Mouse (Mus musculus) CH12.LX (cell line): Measurements from ENCODE around the gene Atg4d.
A peak's percentile ranks its signal among the peaks of the same experiment; 100 is the strongest.

Experiments
- CTCF ChIP-seq, 2 experiments: IDR thresholded peaks in 1 of 2; conservative IDR thresholded peaks in 1 of 2; 2 replicates each; pipeline ENCODE4 v1.5.1; 2011 to 2012; ENCODE audit warnings: low read depth in 2 of 2, low read length in 2 of 2, improper control_type of control experiment in 1 of 2, inconsistent platforms in 1 of 2, mild to moderate bottlenecking in 1 of 2, moderate library complexity in 1 of 2
- ETS1 ChIP-seq: conservative IDR thresholded peaks from 2 replicates; pipeline ENCODE4 v1.6.1; 2012; ENCODE audit warnings: low read depth, mild to moderate bottlenecking, inconsistent platforms, low read length, improper control_type of control experiment, moderate library complexity
- IRF4 ChIP-seq: IDR thresholded peaks from 2 replicates; pipeline ENCODE4 v1.6.1; 2014; ENCODE audit warnings: low read depth, mild to moderate bottlenecking, inconsistent platforms, low read length, improper control_type of control experiment
- MAFK ChIP-seq: IDR thresholded peaks from 2 replicates; pipeline ENCODE4 v1.6.1; 2011; ENCODE audit warnings: low read length, improper control_type of control experiment; ENCODE audit not compliant: insufficient replicate concordance
- MAX ChIP-seq: IDR thresholded peaks from 2 replicates; pipeline ENCODE4 v1.6.1; 2011; ENCODE audit warnings: low read length, improper control_type of control experiment
- NELFE ChIP-seq: IDR thresholded peaks from 2 replicates; pipeline ENCODE4 v1.6.1; 2011; ENCODE audit warnings: low read depth, low read length, improper control_type of control experiment
- NRF1 ChIP-seq: IDR thresholded peaks from 2 replicates; pipeline ENCODE4 v1.6.1; 2014; ENCODE audit warnings: low read depth, mild to moderate bottlenecking, inconsistent platforms, low read length, improper control_type of control experiment, moderate library complexity
- POLR2A ChIP-seq: IDR thresholded peaks from 2 replicates; pipeline ENCODE4 v1.6.1; 2011; ENCODE audit warnings: low read depth, mild to moderate bottlenecking, improper control_type of control experiment, low read length
- UBTF ChIP-seq: IDR thresholded peaks from 2 replicates; pipeline ENCODE4 v1.6.1; 2012; ENCODE audit warnings: low read depth, mild to moderate bottlenecking, inconsistent platforms, low read length, improper control_type of control experiment, moderate library complexity
- USF1 ChIP-seq: IDR thresholded peaks from 2 replicates; pipeline ENCODE4 v1.6.1; 2014; ENCODE audit warnings: low read depth, mild to moderate bottlenecking, inconsistent platforms, low read length, improper control_type of control experiment
- ZC3H11A ChIP-seq: IDR thresholded peaks from 2 replicates; pipeline ENCODE4 v1.6.1; 2012; ENCODE audit warnings: low read depth, mild to moderate bottlenecking, inconsistent platforms, low read length, improper control_type of control experiment
- ZNF384 ChIP-seq: IDR thresholded peaks from 2 replicates; pipeline ENCODE4 v1.6.1; 2012; ENCODE audit warnings: low read depth, low read length, improper control_type of control experiment, inconsistent platforms

- no peak for TF ChIP-seq MAFK
- peak in 1 of 2 experiments; percentile 19; a peak in 1 of 4 replicates for TF ChIP-seq CTCF (conservative IDR thresholded peaks at IDR 0.05 in 1 of 2, IDR thresholded peaks at IDR 0.05 in 1 of 2; ENCODE audit: low read depth in 2 of 2, low read length in 2 of 2)
- TF ChIP-seq NELFE: no peak
- no peak for TF ChIP-seq IRF4
- no peak for TF ChIP-seq POLR2A
- TF ChIP-seq ZC3H11A: no peak
- TF ChIP-seq USF1: no peak
- TF ChIP-seq ZNF384: no peak
- TF ChIP-seq MAX: no peak
- TF ChIP-seq NRF1: no peak
- no peak for TF ChIP-seq ETS1
- no peak for TF ChIP-seq UBTF
Measured at GRCm38 (mm10) chr9:21283591-21283990, 18.5 kb downstream of the Atg4d start.
